Mouse (Mus musculus): ENCODE measurements around the gene Ier3. TPM values are rescaled to one million over a fixed set of nuclear protein-coding genes. Genes with fewer than 3 reads are reported as not detected.
"Not testable (repeated sequence)": the region's sequence is repeated elsewhere in the genome, so short reads cannot be mapped to it uniquely, and the experiment has no call there.

The Ier3 gene
- polyA plus RNA-seq, 1 experiment from 2014 or later: 15.8 TPM

GRCm38 (mm10) chr17:35836178-35836965, 14.9 kb downstream of the Ier3 start:
- Histone ChIP-seq H3K27ac (ENCODE audit: low read length) (peak overlapping the region; percentile 94), H3K27me3 (ENCODE audit: control insufficient read depth, insufficient read depth, low read depth, low read length) (no peaks in the 10 kb centered on the region), H3K4me2 (ENCODE audit: low read depth, low read length) (peak overlapping the region; percentile 91), H3K4me1 (ENCODE audit: control insufficient read depth, low read depth, low read length) (peaks cover 48% of the 10 kb centered on the region), H3K9ac (ENCODE audit: low read depth, low read length) (peak overlapping the region; percentile 83), H3K36me3 (ENCODE audit: control insufficient read depth, insufficient read depth) (peaks cover 43% of the 10 kb centered on the region), H3K4me3 (ENCODE audit: low read depth, low read length) (peak overlapping the region; percentile 78), H3K9me3 (replicated peaks; ENCODE audit: control insufficient read depth, low read length) (no peaks in the 10 kb centered on the region)
- 6% methylated on average over 24 of the region's 24 CpGs for WGBS (ENCODE audit: insufficient replicate concordance)
- ATAC-seq (ENCODE audit: low read depth): no peak

GRCm38 (mm10) chr17:35836991-35837422, 15.5 kb downstream of the Ier3 start:
- H3K4me2 ChIP-seq (ENCODE audit: low read depth, low read length): peak overlapping the region; percentile 91
- no peaks in the 10 kb centered on the region for H3K27me3 ChIP-seq (ENCODE audit: control insufficient read depth, insufficient read depth, low read depth, low read length)
- ATAC-seq (ENCODE audit: low read depth): peak; percentile 19
- H3K4me1 ChIP-seq (ENCODE audit: control insufficient read depth, low read depth, low read length): peaks cover 51% of the 10 kb centered on the region
- H3K4me3 ChIP-seq (ENCODE audit: low read depth, low read length): peak overlapping the region; percentile 78
- H3K9ac ChIP-seq (ENCODE audit: low read depth, low read length): peak overlapping the region; percentile 83
- peaks cover 43% of the 10 kb centered on the region for H3K36me3 ChIP-seq (ENCODE audit: control insufficient read depth, insufficient read depth)
- WGBS (ENCODE audit: insufficient replicate concordance): under 1% methylated on average over 25 of the region's 25 CpGs
- H3K27ac ChIP-seq (ENCODE audit: low read length): peak overlapping the region; percentile 94
- H3K9me3 ChIP-seq (replicated peaks; ENCODE audit: control insufficient read depth, low read length): no peaks in the 10 kb centered on the region

DNA sequence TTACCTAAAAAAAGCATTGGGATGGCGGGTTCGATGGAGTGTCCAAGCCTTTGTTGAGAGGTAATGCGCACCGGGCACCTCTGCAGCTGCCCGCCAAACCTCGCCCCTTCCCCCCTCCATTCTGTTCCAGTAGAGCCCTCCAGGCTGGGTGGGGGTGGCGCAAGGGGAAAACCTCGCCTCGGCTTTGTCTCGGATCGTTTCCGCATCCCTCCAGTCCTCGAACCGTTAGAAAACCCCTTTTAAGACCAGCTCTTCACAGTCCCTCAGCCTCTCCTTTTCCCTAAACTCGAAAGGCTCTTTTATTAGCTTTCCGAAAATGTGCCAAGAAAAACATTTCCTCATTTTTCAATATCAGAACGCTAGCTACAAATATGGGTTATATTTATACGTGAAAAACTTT, 16.0 kb downstream of the Ier3 start:
- Histone ChIP-seq H3K4me1 (ENCODE audit: control insufficient read depth, low read depth, low read length) (peaks cover 55% of the 10 kb centered on the region), H3K27ac (ENCODE audit: low read length) (peak overlapping the region; percentile 94)
- no peak for ATAC-seq (ENCODE audit: low read depth)

DNA sequence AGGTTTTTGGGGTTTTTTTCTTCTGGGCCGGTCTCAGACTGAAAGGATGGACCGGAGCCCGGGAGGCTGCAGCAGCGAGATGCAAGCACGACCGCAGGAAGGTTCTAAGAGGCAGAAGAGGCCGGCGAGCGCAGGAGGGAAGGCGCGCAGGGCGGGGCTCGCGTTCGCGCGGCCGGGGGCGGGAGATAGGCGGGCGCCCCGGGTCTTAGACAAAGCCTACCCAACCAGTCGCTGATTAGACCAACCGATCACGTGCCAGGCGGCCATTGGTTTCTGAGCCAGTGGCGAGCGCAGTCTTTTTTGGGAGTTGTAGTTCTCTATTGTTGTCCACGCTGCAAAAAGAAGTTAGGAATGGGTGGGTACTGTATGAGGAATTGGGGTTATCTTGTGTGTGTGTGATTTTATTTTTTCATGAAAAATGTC, 16.6 kb downstream of the Ier3 start, which contains the start of gene Tubb5:
TSS of gene Tubb5 (minus strand) at position 185 of the 423 bp plus-strand sequence.
- H3K4me3 ChIP-seq (ENCODE audit: low read depth, low read length): peak within 1 kb of the TSS; percentile 78
- H3K4me1 ChIP-seq (ENCODE audit: control insufficient read depth, low read depth, low read length): peaks cover 59% of the 10 kb centered on the region
- peak within 1 kb of the TSS; percentile 91 for H3K4me2 ChIP-seq (ENCODE audit: low read depth, low read length)
- peak; percentile 64 for ATAC-seq (ENCODE audit: low read depth)
- peaks cover 37% of the 10 kb centered on the region for H3K36me3 ChIP-seq (ENCODE audit: control insufficient read depth, insufficient read depth)
- WGBS (ENCODE audit: insufficient replicate concordance): 1% methylated on average over 29 of the region's 29 CpGs
- H3K27ac ChIP-seq (ENCODE audit: low read length): peak within 1 kb of the TSS; percentile 94
- H3K9ac ChIP-seq (ENCODE audit: low read depth, low read length): peak within 1 kb of the TSS; percentile 83
- no peaks in the 10 kb centered on the region for H3K27me3 ChIP-seq (ENCODE audit: control insufficient read depth, insufficient read depth, low read depth, low read length)
- H3K9me3 ChIP-seq (replicated peaks; ENCODE audit: control insufficient read depth, low read length): no peaks in the 10 kb centered on the region

More for the DNA sequence above, 16.0 kb downstream of the Ier3 start:
- under 1% methylated on average over 18 of the region's 18 CpGs for WGBS (ENCODE audit: insufficient replicate concordance)
- H3K4me2 ChIP-seq (ENCODE audit: low read depth, low read length): peak overlapping the region; percentile 91
- H3K9me3 ChIP-seq (replicated peaks; ENCODE audit: control insufficient read depth, low read length): no peaks in the 10 kb centered on the region
- H3K4me3 ChIP-seq (ENCODE audit: low read depth, low read length): peak overlapping the region; percentile 78
- peaks cover 40% of the 10 kb centered on the region for H3K36me3 ChIP-seq (ENCODE audit: control insufficient read depth, insufficient read depth)
- peak overlapping the region; percentile 83 for H3K9ac ChIP-seq (ENCODE audit: low read depth, low read length)
- no peaks in the 10 kb centered on the region for H3K27me3 ChIP-seq (ENCODE audit: control insufficient read depth, insufficient read depth, low read depth, low read length)

DNA sequence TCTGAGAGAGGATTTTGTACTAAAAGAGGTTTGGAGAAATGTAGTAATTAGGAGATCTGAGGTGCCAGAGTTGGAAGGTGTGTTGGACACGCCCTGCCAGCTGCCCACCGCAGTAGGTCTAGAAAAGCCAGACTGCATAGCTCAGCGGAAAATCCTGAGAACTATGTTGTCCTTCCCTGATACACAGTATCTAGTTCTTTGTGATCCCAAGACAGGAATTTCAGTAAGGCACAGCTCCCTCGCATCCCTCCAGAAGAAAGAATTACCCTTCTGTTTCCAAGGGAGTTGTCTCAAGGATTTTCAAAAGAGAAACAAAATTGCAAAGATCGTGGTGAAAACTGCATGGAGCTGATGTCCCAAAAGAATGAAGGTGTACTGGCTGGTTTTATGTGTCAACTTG, 17.1 kb downstream of the Ier3 start:
- Histone ChIP-seq H3K9me3 (replicated peaks; ENCODE audit: control insufficient read depth, low read length) (no peaks in the 10 kb centered on the region), H3K36me3 (ENCODE audit: control insufficient read depth, insufficient read depth) (peaks cover 33% of the 10 kb centered on the region), H3K4me3 (ENCODE audit: low read depth, low read length) (peak overlapping the region; percentile 78), H3K27me3 (ENCODE audit: control insufficient read depth, insufficient read depth, low read depth, low read length) (no peaks in the 10 kb centered on the region), H3K27ac (ENCODE audit: low read length) (peak overlapping the region; percentile 89), H3K4me1 (ENCODE audit: control insufficient read depth, low read depth, low read length) (peaks cover 60% of the 10 kb centered on the region), H3K4me2 (ENCODE audit: low read depth, low read length) (peak overlapping the region; percentile 91), H3K9ac (ENCODE audit: low read depth, low read length) (peak overlapping the region; percentile 63)
- no peak for ATAC-seq (ENCODE audit: low read depth)
- WGBS (ENCODE audit: insufficient replicate concordance): 6% methylated on average over 5 of the region's 5 CpGs

DNA sequence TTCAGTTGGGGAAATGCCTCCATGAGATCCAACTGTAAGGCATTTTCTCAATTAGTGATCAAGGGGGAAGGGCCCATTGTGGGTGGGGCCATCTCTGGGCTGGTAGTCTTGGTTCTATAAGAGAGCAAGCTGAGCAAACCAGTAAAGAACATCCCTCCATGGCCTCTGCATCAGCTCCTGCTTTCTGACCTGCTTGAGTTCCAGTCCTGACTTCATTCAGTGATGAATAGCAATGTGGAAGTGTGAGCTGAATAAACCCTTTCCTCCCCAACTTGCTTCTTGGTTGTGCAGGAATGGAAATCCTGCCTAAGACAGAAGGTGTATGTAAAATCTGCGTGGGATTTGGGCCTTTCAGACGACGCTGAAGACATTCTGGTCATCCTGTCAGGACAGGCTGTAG, 17.5 kb downstream of the Ier3 start:
- ATAC-seq (ENCODE audit: low read depth); H3K9me3 ChIP-seq (replicated peaks; ENCODE audit: control insufficient read depth, low read length); H3K27me3 ChIP-seq (ENCODE audit: control insufficient read depth, insufficient read depth, low read depth, low read length): not testable (repeated sequence)
- Histone ChIP-seq H3K27ac (ENCODE audit: low read length) (peak overlapping the region; percentile 89), H3K4me2 (ENCODE audit: low read depth, low read length) (peak overlapping the region; percentile 91), H3K36me3 (ENCODE audit: control insufficient read depth, insufficient read depth) (peaks cover 29% of the 10 kb centered on the region), H3K4me1 (ENCODE audit: control insufficient read depth, low read depth, low read length) (peaks cover 56% of the 10 kb centered on the region), H3K4me3 (ENCODE audit: low read depth, low read length) (peak overlapping the region; percentile 78), H3K9ac (ENCODE audit: low read depth, low read length) (peak overlapping the region; percentile 63)
- 60% methylated on average over 3 of the region's 3 CpGs for WGBS (ENCODE audit: insufficient replicate concordance)

DNA sequence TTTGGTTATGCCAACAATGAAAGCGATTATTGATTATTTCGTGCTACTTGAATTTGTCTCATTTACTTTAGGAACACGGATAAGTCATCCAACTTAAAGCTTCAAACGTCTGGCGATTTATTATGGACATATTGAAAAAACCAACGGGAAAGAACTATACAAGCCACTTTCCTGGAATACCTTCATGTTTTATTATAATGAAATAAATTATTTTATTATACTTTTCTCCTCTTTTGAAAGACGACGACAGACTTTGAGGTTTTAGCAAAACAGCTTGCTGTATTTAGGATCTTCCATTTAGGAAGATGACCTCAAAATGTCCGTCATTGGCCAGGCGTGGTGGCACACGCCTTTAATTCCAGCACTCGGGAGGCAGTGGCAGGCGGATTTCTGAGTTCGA, 19.1 kb downstream of the Ier3 start:
- peaks cover 25% of the 10 kb centered on the region for H3K36me3 ChIP-seq (ENCODE audit: control insufficient read depth, insufficient read depth)
- no peak for ATAC-seq (ENCODE audit: low read depth)
- H3K9ac ChIP-seq (ENCODE audit: low read depth, low read length): peak overlapping the region; percentile 51
- no peaks in the 10 kb centered on the region for H3K9me3 ChIP-seq (replicated peaks; ENCODE audit: control insufficient read depth, low read length)
- H3K27ac ChIP-seq (ENCODE audit: low read length): peak overlapping the region; percentile 84
- peak overlapping the region; percentile 50 for H3K4me3 ChIP-seq (ENCODE audit: low read depth, low read length)
- 40% methylated on average over 14 of the region's 14 CpGs for WGBS (ENCODE audit: insufficient replicate concordance)
- H3K4me2 ChIP-seq (ENCODE audit: low read depth, low read length): peak overlapping the region; percentile 56
- H3K4me1 ChIP-seq (ENCODE audit: control insufficient read depth, low read depth, low read length): peaks cover 41% of the 10 kb centered on the region
- no peaks in the 10 kb centered on the region for H3K27me3 ChIP-seq (ENCODE audit: control insufficient read depth, insufficient read depth, low read depth, low read length)

- Histone ChIP-seq H3K27me3 (ENCODE audit: control insufficient read depth, insufficient read depth, low read depth, low read length) (no peaks in the 10 kb centered on the region), H3K9me3 (replicated peaks; ENCODE audit: control insufficient read depth, low read length) (no peaks in the 10 kb centered on the region), H3K9ac (ENCODE audit: low read depth, low read length) (peak within 1 kb of the TSS; percentile 84), H3K36me3 (ENCODE audit: control insufficient read depth, insufficient read depth) (peaks cover 25% of the 10 kb centered on the region), H3K4me2 (ENCODE audit: low read depth, low read length) (peak within 1 kb of the TSS; percentile 86), H3K4me1 (ENCODE audit: control insufficient read depth, low read depth, low read length) (peaks cover 33% of the 10 kb centered on the region), H3K27ac (ENCODE audit: low read length) (peak within 1 kb of the TSS; percentile 93), H3K4me3 (ENCODE audit: low read depth, low read length) (peak within 1 kb of the TSS; percentile 77)
- ATAC-seq (ENCODE audit: low read depth): peak; percentile 86
- under 1% methylated on average over 59 of the region's 59 CpGs for WGBS (ENCODE audit: insufficient replicate concordance)
Measured at GRCm38 (mm10) chr17:35841076-35841950, 19.8 kb downstream of the Ier3 start, which contains the start of gene Mdc1. TSS of gene Mdc1 (plus strand) at chr17:35841515.

Measured in liver, embryonic 16.5 days (tissue).